Mouse (Mus musculus): ENCODE measurements around the gene Zfp989.
"Not testable (repeated sequence)": the region's sequence is repeated elsewhere in the genome, so short reads cannot be mapped to it uniquely, and the experiment has no call there.

Gene Zfp989

GRCm38 (mm10) chr4:146971757-146972156 lies at the start of gene Zfp989:
Zfp989 (plus strand) TSS chr4:146971976.
- not testable (repeated sequence) for DNase-seq (ENCODE audit: low spot score)

- no peak for DNase-seq (ENCODE audit: low spot score)
These were observed 39.3 kb upstream of the Zfp989 start for GRCm38 (mm10) chr4:146932311-146933082.

GRCm38 (mm10) chr4:146941691-146942090 lies 30.1 kb upstream of the Zfp989 start:
- not testable (repeated sequence) for DNase-seq (ENCODE audit: low spot score)

- DNase-seq (ENCODE audit: low spot score), result not testable (repeated sequence)
These were observed 4.8 kb downstream of the Zfp989 start for GRCm38 (mm10) chr4:146976581-146976980.

GRCm38 (mm10) chr4:147018400-147018799 lies 46.6 kb downstream of the Zfp989 start:
- DNase-seq (ENCODE audit: low spot score), result not testable (repeated sequence)

GRCm38 (mm10) chr4:147021550-147021949 lies 49.8 kb downstream of the Zfp989 start, which contains the start of gene Rex2:
Rex2 (plus strand) TSS chr4:147021850.
- DNase-seq (ENCODE audit: low spot score), result not testable (repeated sequence)

- DNase-seq (ENCODE audit: low spot score), result not testable (repeated sequence)
These were observed 54.6 kb downstream of the Zfp989 start for GRCm38 (mm10) chr4:147026374-147026773.

- DNase-seq (ENCODE audit: low spot score), result not testable (repeated sequence)
These were observed 59.7 kb downstream of the Zfp989 start for GRCm38 (mm10) chr4:147031308-147032036.
